Comparison of ENCODE assay signal across 8 mouse cellular contexts in the genomic region with DNA sequence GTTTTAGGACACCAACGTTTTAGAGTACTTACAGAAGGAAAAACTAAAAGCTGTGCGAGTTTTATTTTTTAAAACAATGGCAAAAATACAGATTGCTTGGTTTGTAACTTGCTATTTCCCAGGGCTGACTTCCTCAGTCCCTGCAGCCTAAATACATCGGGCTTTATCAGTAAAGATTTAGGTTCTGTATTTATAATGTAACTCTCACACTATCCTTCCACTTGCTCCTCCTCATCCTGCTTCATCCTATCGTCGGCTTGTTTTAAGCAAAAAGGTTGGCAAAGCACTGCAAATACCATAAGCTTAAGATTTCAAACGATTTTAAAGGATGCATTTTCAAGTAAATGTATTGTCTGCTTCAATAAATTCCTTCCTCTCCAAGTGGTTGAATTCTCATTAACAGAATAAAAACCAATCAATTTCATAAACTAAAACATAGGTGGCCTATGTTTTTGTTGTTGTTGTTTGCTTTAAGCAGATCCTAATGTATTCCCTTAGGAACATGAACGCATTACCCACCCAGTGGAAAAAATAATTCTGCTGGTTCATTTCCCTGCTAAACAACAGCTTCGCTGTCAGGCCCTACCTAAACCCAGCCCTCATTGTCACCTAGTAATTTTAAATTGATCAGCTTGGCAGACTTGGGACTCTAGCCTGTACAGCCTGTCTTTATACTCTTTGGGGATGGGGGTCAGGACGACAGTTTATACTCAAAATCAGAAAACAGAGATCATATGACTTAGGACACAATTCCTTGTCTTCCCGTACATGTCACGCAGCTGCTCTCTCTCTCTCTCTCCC. TPM values are rescaled to one million over a fixed set of nuclear protein-coding genes. Genes with fewer than 3 reads are reported as not detected.
DNase-seq lines count a peak whose midpoint lies in the region; ATAC-seq and TF ChIP-seq lines count a peak whose summit lies in the region.

No protein-coding gene starts in this region.

- peak overlapping the region; percentile 79 for H3K4me3 ChIP-seq in lung, embryonic 14.5 days (ENCODE audit: low read depth, low read length)
- peak overlapping the region; percentile 91 for H3K4me3 ChIP-seq in embryonic facial prominence, embryonic 11.5 days (ENCODE audit: low read depth, low read length)
- peak overlapping the region; percentile 84 for H3K4me3 ChIP-seq in intestine, embryonic 14.5 days (ENCODE audit: low read depth, low read length)
- H3K4me3 ChIP-seq in neural tube, embryonic 13.5 days: peak overlapping the region; percentile 63

- TF ChIP-seq CTCF in lung, embryonic 14.5 days (IDR thresholded peaks at IDR 0.05; ENCODE audit: low read depth): no peak

- H3K27ac ChIP-seq in lung, embryonic 14.5 days (ENCODE audit: low read depth): peak overlapping the region; percentile 96
- H3K27ac ChIP-seq in embryonic facial prominence, embryonic 11.5 days (replicated peaks; ENCODE audit: low read depth, low read length): no peak overlapping the region; the same call in 1 of the 2 replicates
- peak overlapping the region; percentile 94 for H3K27ac ChIP-seq in intestine, embryonic 14.5 days (ENCODE audit: low read depth)
- peak overlapping the region; percentile 100 for H3K27ac ChIP-seq in neural tube, embryonic 13.5 days (replicated peaks)

- no peak for DNase-seq in lung, embryonic 14.5 days
- DNase-seq in lung, postnatal 25 days (ENCODE audit: low spot score): no peak
- no peak for DNase-seq in embryonic facial prominence, embryonic 11.5 days (ENCODE audit: low spot score)
- DNase-seq in intestine, embryonic 14.5 days (ENCODE audit: low spot score): peak; percentile 55
- DNase-seq in c-Kit-positive CD71-positive TER-119-positive erythroid progenitor cells, embryonic 14.5 days (ENCODE audit: low spot score): no peak
- DNase-seq in ovary, postnatal 36 days (ENCODE audit: low spot score): no peak

- H3K4me2 ChIP-seq in lung, embryonic 14.5 days: peak overlapping the region; percentile 76
- peak overlapping the region; percentile 62 for H3K4me2 ChIP-seq in embryonic facial prominence, embryonic 11.5 days (ENCODE audit: low read depth, low read length)
- peak overlapping the region; percentile 68 for H3K4me2 ChIP-seq in intestine, embryonic 14.5 days (ENCODE audit: low read length)
- peak overlapping the region; percentile 82 for H3K4me2 ChIP-seq in neural tube, embryonic 13.5 days

- H3K36me3 ChIP-seq in lung, embryonic 14.5 days (ENCODE audit: insufficient read depth): no peaks in the 10 kb centered on the region
- no peaks in the 10 kb centered on the region for H3K36me3 ChIP-seq in embryonic facial prominence, embryonic 11.5 days (replicated peaks; ENCODE audit: control insufficient read depth, insufficient read depth, low read depth, low read length)
- H3K36me3 ChIP-seq in intestine, embryonic 14.5 days (ENCODE audit: control insufficient read depth, insufficient read depth, low read length): no peaks in the 10 kb centered on the region
- no peaks in the 10 kb centered on the region for H3K36me3 ChIP-seq in neural tube, embryonic 13.5 days

- no peaks in the 10 kb centered on the region for H3K27me3 ChIP-seq in lung, embryonic 14.5 days (ENCODE audit: insufficient read depth, low read length)
- no peaks in the 10 kb centered on the region for H3K27me3 ChIP-seq in embryonic facial prominence, embryonic 11.5 days (ENCODE audit: control insufficient read depth, insufficient read depth, low read length)
- no peaks in the 10 kb centered on the region for H3K27me3 ChIP-seq in intestine, embryonic 14.5 days (replicated peaks; ENCODE audit: control insufficient read depth, insufficient read depth, low read length)
- no peaks in the 10 kb centered on the region for H3K27me3 ChIP-seq in neural tube, embryonic 13.5 days

- H3K9me3 ChIP-seq in lung, embryonic 14.5 days (ENCODE audit: low read depth, low read length): no peaks in the 10 kb centered on the region
- no peaks in the 10 kb centered on the region for H3K9me3 ChIP-seq in embryonic facial prominence, embryonic 11.5 days (replicated peaks; ENCODE audit: control insufficient read depth, low read length)
- H3K9me3 ChIP-seq in intestine, embryonic 14.5 days (ENCODE audit: control insufficient read depth, low read length): no peaks in the 10 kb centered on the region
- H3K9me3 ChIP-seq in neural tube, embryonic 13.5 days: no peaks in the 10 kb centered on the region

- WGBS in lung, embryonic 14.5 days: 13% methylated on average over 11 of the region's 11 CpGs
- 27% methylated on average over 11 of the region's 11 CpGs for WGBS in embryonic facial prominence, embryonic 11.5 days
- WGBS in intestine, embryonic 14.5 days: 13% methylated on average over 11 of the region's 11 CpGs
- 19% methylated on average over 11 of the region's 11 CpGs for WGBS in neural tube, embryonic 13.5 days

- H3K9ac ChIP-seq in lung, embryonic 14.5 days: peak overlapping the region; percentile 91
- H3K9ac ChIP-seq in embryonic facial prominence, embryonic 11.5 days (replicated peaks; ENCODE audit: low read length): peak overlapping the region; percentile 96
- H3K9ac ChIP-seq in intestine, embryonic 14.5 days (ENCODE audit: low read length): peak overlapping the region; percentile 82
- H3K9ac ChIP-seq in neural tube, embryonic 13.5 days: peak overlapping the region; percentile 96

- ATAC-seq in lung, embryonic 14.5 days (ENCODE audit: insufficient read depth): no peak
- no peak for ATAC-seq in embryonic facial prominence, embryonic 11.5 days (replicated peaks; ENCODE audit: insufficient number of reproducible peaks, low FRiP score, low TSS enrichment, low read depth)
- no peak for ATAC-seq in intestine, embryonic 14.5 days (replicated peaks; ENCODE audit: low FRiP score, low TSS enrichment, low read depth)
- ATAC-seq in neural tube, embryonic 13.5 days (ENCODE audit: low read depth): no peak
- no peak for ATAC-seq in erythroid progenitor cell, adult 5-6 weeks (replicated peaks; ENCODE audit: low FRiP score, poor library complexity, severe bottlenecking)

- peaks cover 4% of the 10 kb centered on the region; the same call in 1 of the 2 replicates for H3K4me1 ChIP-seq in lung, embryonic 14.5 days (ENCODE audit: insufficient read depth)
- no peaks in the 10 kb centered on the region; the same call in 1 of the 2 replicates for H3K4me1 ChIP-seq in embryonic facial prominence, embryonic 11.5 days (ENCODE audit: control insufficient read depth, insufficient read depth, low read length)
- peaks cover 6% of the 10 kb centered on the region for H3K4me1 ChIP-seq in intestine, embryonic 14.5 days (replicated peaks; ENCODE audit: control insufficient read depth, insufficient read depth, low read length)
- peaks cover 53% of the 10 kb centered on the region for H3K4me1 ChIP-seq in neural tube, embryonic 13.5 days (replicated peaks)

RNA-seq across cellular contexts. Expression of a gene that starts 1.2 kb away (rescaled TPM):
- 29.5 and 31.7 TPM in 2 replicates for polyA plus RNA-seq in lung, embryonic 14.5 days (2014; fragmentation: Nextera tagmentation; extraction: Ambion mirVana)
- polyA plus RNA-seq in embryonic facial prominence, embryonic 11.5 days (2014; fragmentation: Nextera tagmentation; extraction: Ambion mirVana): 46.5 and 50.5 TPM in 2 replicates
- polyA plus RNA-seq in intestine, embryonic 14.5 days (2014; fragmentation: Nextera tagmentation; extraction: Ambion mirVana): 23.5 and 27.6 TPM in 2 replicates
- 97.8 and 101 TPM in 2 replicates for polyA plus RNA-seq in neural tube, embryonic 13.5 days (2015; fragmentation: Nextera tagmentation; extraction: Ambion mirVana)
- 35.0 and 56.6 TPM in 2 replicates for total RNA-seq in erythroid progenitor cell, adult 5-6 weeks (2015; ENCODE audit: low replicate concordance)
- 27.1 and 30.7 TPM in 2 replicates for total RNA-seq in erythroid progenitor cell, adult 5-6 weeks (2017; ENCODE audit: low replicate concordance)

RNA-seq across cellular contexts. Expression of a gene that starts 1.8 kb away (rescaled TPM):
- polyA plus RNA-seq in lung, embryonic 14.5 days (2014; fragmentation: Nextera tagmentation; extraction: Ambion mirVana): 14.4 and 17.0 TPM in 2 replicates
- polyA plus RNA-seq in embryonic facial prominence, embryonic 11.5 days (2014; fragmentation: Nextera tagmentation; extraction: Ambion mirVana): 15.7 and 16.5 TPM in 2 replicates
- polyA plus RNA-seq in intestine, embryonic 14.5 days (2014; fragmentation: Nextera tagmentation; extraction: Ambion mirVana): 17.8 and 18.7 TPM in 2 replicates
- polyA plus RNA-seq in neural tube, embryonic 13.5 days (2015; fragmentation: Nextera tagmentation; extraction: Ambion mirVana): 22.5 and 25.4 TPM in 2 replicates
- total RNA-seq in erythroid progenitor cell, adult 5-6 weeks (2015; ENCODE audit: low replicate concordance): 7.2 and 8.8 TPM in 2 replicates
- 15.3 and 19.1 TPM in 2 replicates for total RNA-seq in erythroid progenitor cell, adult 5-6 weeks (2017; ENCODE audit: low replicate concordance)
